Mouse (Mus musculus): Measurements from ENCODE around the gene Rnf34. TPM values are rescaled to one million over a fixed set of nuclear protein-coding genes. Genes with fewer than 3 reads are reported as not detected.

Rnf34 gene
- polyA plus RNA-seq, 1 experiment from 2014 or later: 32.4 TPM

DNA sequence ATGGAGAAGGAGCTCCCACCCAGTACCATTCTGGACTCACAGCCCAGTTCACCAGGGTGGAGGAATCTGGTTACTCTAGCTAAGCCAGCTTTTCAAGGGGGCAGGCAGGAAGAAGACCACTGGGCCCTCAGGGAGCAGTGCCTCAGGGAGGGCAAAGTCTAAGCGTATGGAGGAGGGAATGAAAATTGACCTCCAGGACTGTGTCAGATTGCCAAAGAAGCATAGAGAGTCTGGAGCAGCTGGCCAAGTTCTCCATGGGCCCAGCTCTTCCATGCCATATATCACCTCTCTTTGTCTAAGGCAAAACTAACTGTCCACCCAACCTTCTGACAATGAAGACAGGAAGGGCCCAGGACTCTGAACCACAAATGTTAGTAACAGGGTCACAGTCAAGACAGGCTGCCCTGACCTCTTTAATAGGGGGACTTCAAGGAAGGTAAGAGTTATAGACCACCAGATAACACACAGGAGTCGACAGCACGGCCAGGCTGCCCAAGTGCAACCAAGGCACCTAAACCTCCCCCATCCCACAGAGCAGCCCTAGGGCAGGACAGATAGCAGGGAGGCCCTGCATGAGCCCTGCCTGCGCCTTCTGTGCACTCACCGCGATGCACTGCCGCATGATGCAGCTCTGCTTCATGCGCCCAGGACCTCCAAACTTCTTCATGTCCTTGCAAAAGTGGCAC is 38.2 kb downstream of the Rnf34 start:
- H3K27ac ChIP-seq (ENCODE audit: low read depth, low read length): 0 out of 2 replicates have a peak overlapping the region, but pooled peaks have one; percentile 5
- ATAC-seq (replicated peaks; ENCODE audit: insufficient number of reproducible peaks, low FRiP score, low TSS enrichment): no peak
- no peak overlapping the region for H3K4me3 ChIP-seq (ENCODE audit: low read depth, low read length)
- no peaks in the 10 kb centered on the region for H3K36me3 ChIP-seq (ENCODE audit: control insufficient read depth, insufficient read depth, low read length)
- no peak overlapping the region for H3K9ac ChIP-seq (ENCODE audit: low read depth, low read length)
- no peak overlapping the region for H3K4me2 ChIP-seq
- H3K27me3 ChIP-seq (ENCODE audit: control insufficient read depth, insufficient read depth, low read length): no peaks in the 10 kb centered on the region
- 77% methylated on average over 8 of the region's 8 CpGs for WGBS (ENCODE audit: insufficient replicate concordance)
- no peaks in the 10 kb centered on the region for H3K9me3 ChIP-seq (replicated peaks; ENCODE audit: control insufficient read depth, low read length)
- peaks cover 7% of the 10 kb centered on the region; the same call in 1 of the 2 replicates for H3K4me1 ChIP-seq (ENCODE audit: control insufficient read depth, insufficient read depth, low read length)

DNA sequence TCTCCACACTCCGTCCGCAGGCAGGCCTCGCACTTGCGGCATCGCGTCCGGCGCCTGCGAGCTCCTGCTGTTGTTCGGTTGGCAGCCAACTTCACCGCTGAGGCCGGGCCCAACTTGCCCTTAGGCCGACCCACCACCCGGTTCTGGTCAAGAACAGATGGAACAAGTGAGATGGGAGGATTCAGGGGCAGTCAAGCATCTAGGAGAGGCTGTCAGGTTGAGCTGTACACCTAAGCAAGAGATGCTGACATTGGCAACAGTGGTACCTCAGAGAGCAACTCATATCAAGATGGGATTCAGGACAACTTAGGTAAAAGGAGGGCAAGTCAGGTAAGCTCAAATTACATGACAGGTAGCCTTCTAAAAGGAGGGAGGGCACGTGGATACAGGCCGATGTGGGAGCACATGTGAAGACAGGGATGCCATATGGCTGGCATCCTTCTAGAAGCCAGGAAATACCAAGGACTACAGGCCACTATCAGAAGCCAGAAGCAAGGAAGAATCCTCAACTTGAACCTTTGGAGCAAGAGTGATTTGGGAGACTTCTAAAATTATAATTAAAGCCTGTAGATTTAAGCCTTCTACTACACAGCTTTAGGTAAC is 38.9 kb downstream of the Rnf34 start:
- Histone ChIP-seq H3K9me3 (replicated peaks; ENCODE audit: control insufficient read depth, low read length) (no peaks in the 10 kb centered on the region), H3K4me1 (ENCODE audit: control insufficient read depth, insufficient read depth, low read length) (peaks cover 7% of the 10 kb centered on the region; the same call in 1 of the 2 replicates), H3K27me3 (ENCODE audit: control insufficient read depth, insufficient read depth, low read length) (no peaks in the 10 kb centered on the region), H3K27ac (ENCODE audit: low read depth, low read length) (no peak overlapping the region), H3K36me3 (ENCODE audit: control insufficient read depth, insufficient read depth, low read length) (no peaks in the 10 kb centered on the region), H3K4me2 (no peak overlapping the region), H3K9ac (ENCODE audit: low read depth, low read length) (no peak overlapping the region), H3K4me3 (ENCODE audit: low read depth, low read length) (no peak overlapping the region)
- WGBS (ENCODE audit: insufficient replicate concordance): 92% methylated on average over 16 of the region's 16 CpGs
- ATAC-seq (replicated peaks; ENCODE audit: insufficient number of reproducible peaks, low FRiP score, low TSS enrichment): no peak

DNA sequence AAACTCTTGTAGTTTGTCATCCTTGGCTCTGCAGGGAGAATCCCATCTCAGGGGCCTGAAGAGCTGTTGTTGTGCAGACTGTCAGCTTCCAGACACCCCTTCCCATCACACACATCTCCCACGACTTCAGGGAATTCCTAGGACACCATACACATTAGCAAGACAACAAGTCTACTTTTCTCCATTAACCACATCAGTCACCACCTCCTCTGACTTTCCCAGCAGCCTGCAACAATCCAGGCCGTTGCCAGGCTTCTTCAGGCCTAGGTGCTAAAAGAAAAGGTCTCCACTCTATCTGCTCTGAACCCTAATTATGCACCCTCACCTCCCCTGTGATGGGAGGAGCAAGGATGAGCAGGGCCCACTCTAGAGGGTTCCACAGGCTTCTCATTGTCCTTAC is 40.5 kb downstream of the Rnf34 start:
- H3K27ac ChIP-seq (ENCODE audit: low read depth, low read length): no peak overlapping the region
- WGBS (ENCODE audit: insufficient replicate concordance): 33% methylated on average over 2 of the region's 2 CpGs
- no peak overlapping the region for H3K4me2 ChIP-seq
- no peak overlapping the region for H3K9ac ChIP-seq (ENCODE audit: low read depth, low read length)
- ATAC-seq (replicated peaks; ENCODE audit: insufficient number of reproducible peaks, low FRiP score, low TSS enrichment): no peak
- H3K4me3 ChIP-seq (ENCODE audit: low read depth, low read length): no peak overlapping the region
- no peaks in the 10 kb centered on the region for H3K9me3 ChIP-seq (replicated peaks; ENCODE audit: control insufficient read depth, low read length)
- H3K36me3 ChIP-seq (ENCODE audit: control insufficient read depth, insufficient read depth, low read length): no peaks in the 10 kb centered on the region
- H3K27me3 ChIP-seq (ENCODE audit: control insufficient read depth, insufficient read depth, low read length): no peaks in the 10 kb centered on the region
- peaks cover 13% of the 10 kb centered on the region for H3K4me1 ChIP-seq (ENCODE audit: control insufficient read depth, insufficient read depth, low read length)

DNA sequence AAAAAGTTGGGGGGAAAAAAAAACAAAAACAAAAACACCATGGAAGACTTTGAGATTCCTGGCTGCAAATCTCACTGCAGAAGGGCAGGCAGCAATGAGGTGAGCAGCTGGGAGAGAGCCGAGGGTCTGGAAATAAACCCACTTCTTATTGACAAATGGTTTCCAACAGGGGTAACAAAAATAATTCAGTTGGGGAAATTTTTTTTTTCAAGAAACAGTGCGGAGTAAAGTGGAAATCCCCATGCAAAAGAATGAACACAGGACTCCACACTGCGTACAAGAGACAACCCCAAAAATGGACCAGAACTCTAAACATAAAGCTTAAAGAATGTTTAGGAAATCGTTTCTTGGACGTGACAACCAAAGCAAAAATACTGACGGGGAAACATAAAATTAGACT is 43.4 kb downstream of the Rnf34 start:
- H3K4me2 ChIP-seq: no peak overlapping the region
- H3K9ac ChIP-seq (ENCODE audit: low read depth, low read length): no peak overlapping the region
- H3K9me3 ChIP-seq (replicated peaks; ENCODE audit: control insufficient read depth, low read length): no peaks in the 10 kb centered on the region
- no peaks in the 10 kb centered on the region for H3K36me3 ChIP-seq (ENCODE audit: control insufficient read depth, insufficient read depth, low read length)
- no peak overlapping the region for H3K4me3 ChIP-seq (ENCODE audit: low read depth, low read length)
- no peaks in the 10 kb centered on the region for H3K27me3 ChIP-seq (ENCODE audit: control insufficient read depth, insufficient read depth, low read length)
- H3K27ac ChIP-seq (ENCODE audit: low read depth, low read length): no peak overlapping the region
- no peak for ATAC-seq (replicated peaks; ENCODE audit: insufficient number of reproducible peaks, low FRiP score, low TSS enrichment)
- 91% methylated on average over 6 of the region's 6 CpGs for WGBS (ENCODE audit: insufficient replicate concordance)
- peaks cover 11% of the 10 kb centered on the region for H3K4me1 ChIP-seq (ENCODE audit: control insufficient read depth, insufficient read depth, low read length)

DNA sequence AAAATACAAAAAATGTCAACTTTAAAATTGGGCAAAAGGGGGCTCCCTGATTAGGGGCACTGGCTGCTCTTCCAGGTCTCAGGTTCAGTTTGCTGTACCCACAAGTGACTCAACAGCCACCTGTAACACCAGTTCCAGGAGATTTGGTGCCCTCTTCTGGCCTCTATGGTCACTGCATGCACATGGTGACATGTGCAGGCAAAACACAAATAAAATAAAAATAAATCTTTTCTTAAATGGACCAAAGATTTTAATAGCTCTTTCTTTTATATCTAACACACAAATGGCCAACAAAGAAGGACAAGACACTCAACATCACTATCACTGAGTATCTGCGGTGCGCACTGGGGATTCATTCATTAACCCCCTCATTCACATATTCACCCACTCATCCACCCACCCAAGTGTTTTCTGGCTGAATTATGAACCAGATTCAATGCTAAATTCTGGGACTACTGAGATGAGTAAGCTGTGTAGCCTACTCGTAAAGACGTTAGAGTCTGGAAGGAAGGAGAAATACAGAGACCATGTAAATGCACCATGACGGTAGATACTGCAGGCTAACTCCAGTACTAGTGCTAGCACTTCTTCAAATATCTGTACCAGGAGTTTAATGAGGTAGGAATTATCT is 44.3 kb downstream of the Rnf34 start:
- Histone ChIP-seq H3K36me3 (ENCODE audit: control insufficient read depth, insufficient read depth, low read length) (no peaks in the 10 kb centered on the region), H3K27ac (ENCODE audit: low read depth, low read length) (no peak overlapping the region), H3K27me3 (ENCODE audit: control insufficient read depth, insufficient read depth, low read length) (no peaks in the 10 kb centered on the region), H3K4me2 (no peak overlapping the region), H3K4me1 (ENCODE audit: control insufficient read depth, insufficient read depth, low read length) (peaks cover 16% of the 10 kb centered on the region), H3K4me3 (ENCODE audit: low read depth, low read length) (no peak overlapping the region), H3K9me3 (replicated peaks; ENCODE audit: control insufficient read depth, low read length) (no peaks in the 10 kb centered on the region), H3K9ac (ENCODE audit: low read depth, low read length) (no peak overlapping the region)
- 91% methylated on average over 5 of the region's 5 CpGs for WGBS (ENCODE audit: insufficient replicate concordance)
- no peak for ATAC-seq (replicated peaks; ENCODE audit: insufficient number of reproducible peaks, low FRiP score, low TSS enrichment)

DNA sequence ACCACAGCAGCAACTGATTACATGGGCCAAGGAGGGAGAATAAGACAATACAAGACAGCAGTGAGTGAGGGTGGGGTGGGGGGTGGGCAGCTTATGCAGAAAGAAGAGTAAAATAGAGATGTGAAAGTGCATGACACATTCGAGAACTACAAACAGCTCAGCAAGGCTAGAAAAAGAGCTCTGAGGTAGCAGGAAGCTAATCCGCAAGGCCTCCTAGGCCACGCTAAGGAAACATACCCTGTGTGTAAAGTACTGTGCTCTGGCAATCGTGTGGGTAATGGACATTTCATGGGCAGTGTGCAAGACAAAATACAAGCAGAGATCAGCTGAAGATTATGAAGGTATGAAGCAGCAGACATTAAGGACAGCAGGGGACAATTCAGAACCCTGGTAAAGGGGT is 45.0 kb downstream of the Rnf34 start:
- Histone ChIP-seq H3K4me1 (ENCODE audit: control insufficient read depth, insufficient read depth, low read length) (peaks cover 16% of the 10 kb centered on the region), H3K9ac (ENCODE audit: low read depth, low read length) (no peak overlapping the region), H3K27me3 (ENCODE audit: control insufficient read depth, insufficient read depth, low read length) (no peaks in the 10 kb centered on the region), H3K27ac (ENCODE audit: low read depth, low read length) (no peak overlapping the region), H3K4me3 (ENCODE audit: low read depth, low read length) (no peak overlapping the region), H3K4me2 (no peak overlapping the region), H3K9me3 (replicated peaks; ENCODE audit: control insufficient read depth, low read length) (no peaks in the 10 kb centered on the region), H3K36me3 (ENCODE audit: control insufficient read depth, insufficient read depth, low read length) (no peaks in the 10 kb centered on the region)
- 66% methylated on average over 4 of the region's 4 CpGs for WGBS (ENCODE audit: insufficient replicate concordance)
- ATAC-seq (replicated peaks; ENCODE audit: insufficient number of reproducible peaks, low FRiP score, low TSS enrichment): no peak

DNA sequence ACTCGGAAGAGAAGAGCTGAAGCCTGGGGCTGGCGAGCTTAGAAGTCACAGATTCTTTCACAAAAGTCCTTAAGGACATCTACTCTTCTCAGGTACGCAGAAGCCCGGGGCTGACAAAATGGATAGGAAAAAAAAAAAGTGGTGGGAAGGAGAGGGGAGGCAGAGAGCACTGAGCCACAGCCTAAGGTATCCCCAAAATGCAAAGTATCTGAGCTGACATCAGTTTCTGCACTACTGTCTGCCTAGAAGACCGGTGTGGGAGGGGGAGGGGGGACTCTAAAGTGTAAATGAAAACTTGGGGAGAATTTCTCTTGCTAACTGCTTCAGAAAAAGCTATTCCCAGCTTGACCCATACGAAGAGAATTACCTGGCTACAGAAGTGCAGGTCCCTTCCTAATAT is 48.3 kb downstream of the Rnf34 start:
- no peak overlapping the region for H3K4me3 ChIP-seq (ENCODE audit: low read depth, low read length)
- 74% methylated on average over 6 of the region's 6 CpGs for WGBS (ENCODE audit: insufficient replicate concordance)
- peaks cover 11% of the 10 kb centered on the region for H3K4me1 ChIP-seq (ENCODE audit: control insufficient read depth, insufficient read depth, low read length)
- no peak overlapping the region for H3K9ac ChIP-seq (ENCODE audit: low read depth, low read length)
- H3K27ac ChIP-seq (ENCODE audit: low read depth, low read length): no peak overlapping the region
- H3K9me3 ChIP-seq (replicated peaks; ENCODE audit: control insufficient read depth, low read length): no peaks in the 10 kb centered on the region
- H3K4me2 ChIP-seq: no peak overlapping the region; the same call in 1 of the 2 replicates
- no peaks in the 10 kb centered on the region for H3K36me3 ChIP-seq (ENCODE audit: control insufficient read depth, insufficient read depth, low read length)
- no peak for ATAC-seq (replicated peaks; ENCODE audit: insufficient number of reproducible peaks, low FRiP score, low TSS enrichment)
- H3K27me3 ChIP-seq (ENCODE audit: control insufficient read depth, insufficient read depth, low read length): no peaks in the 10 kb centered on the region

DNA sequence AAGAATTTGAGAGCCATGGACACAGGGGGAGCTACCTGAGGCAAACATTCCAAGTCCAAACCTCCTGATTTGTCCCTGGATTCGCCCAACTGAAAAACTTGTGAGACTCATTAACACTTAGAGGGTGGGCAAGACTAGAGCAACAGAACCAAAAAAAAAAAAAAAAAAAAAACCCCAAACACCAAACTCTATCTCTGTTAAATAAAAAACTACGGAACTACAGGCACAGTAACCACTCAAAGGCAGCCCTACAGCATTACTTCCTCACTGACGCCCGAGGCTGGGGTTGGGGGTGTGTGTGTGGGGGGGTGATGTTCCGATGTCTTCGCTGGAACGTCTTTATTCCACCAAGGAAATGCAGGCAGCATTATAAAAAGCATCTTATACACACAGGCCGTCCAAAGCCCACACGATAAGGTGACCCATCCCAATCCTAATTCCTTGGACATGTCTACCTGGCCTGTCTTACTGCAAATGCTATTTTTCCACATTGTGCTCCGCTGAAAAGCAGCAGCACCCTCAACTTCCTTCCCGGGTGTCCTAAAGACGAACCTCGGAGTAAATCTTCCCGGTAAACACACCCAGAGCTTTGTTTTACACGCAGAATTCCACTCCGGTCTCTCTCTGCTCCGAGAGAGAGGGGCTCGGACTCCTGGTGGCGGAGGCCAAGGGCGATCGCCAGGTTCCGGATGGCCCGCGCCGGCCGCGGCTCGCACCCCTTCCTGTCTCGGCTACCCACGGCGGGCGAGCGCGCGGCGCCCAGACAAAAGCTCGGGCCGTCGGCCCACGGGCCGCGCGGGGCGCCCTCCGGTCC is 49.3 kb downstream of the Rnf34 start:
- Histone ChIP-seq H3K4me1 (ENCODE audit: control insufficient read depth, insufficient read depth, low read length) (peaks cover 11% of the 10 kb centered on the region), H3K9ac (ENCODE audit: low read depth, low read length) (peak overlapping the region; percentile 92), H3K4me3 (ENCODE audit: low read depth, low read length) (peak overlapping the region; percentile 86), H3K4me2 (peak overlapping the region; percentile 85), H3K27me3 (ENCODE audit: control insufficient read depth, insufficient read depth, low read length) (no peaks in the 10 kb centered on the region), H3K9me3 (replicated peaks; ENCODE audit: control insufficient read depth, low read length) (no peaks in the 10 kb centered on the region), H3K36me3 (ENCODE audit: control insufficient read depth, insufficient read depth, low read length) (no peaks in the 10 kb centered on the region), H3K27ac (ENCODE audit: low read depth, low read length) (peak overlapping the region; percentile 90)
- no peak for ATAC-seq (replicated peaks; ENCODE audit: insufficient number of reproducible peaks, low FRiP score, low TSS enrichment)
- 2% methylated on average over 36 of the region's 45 CpGs for WGBS (ENCODE audit: insufficient replicate concordance)
